Mouse (Mus musculus) regulatory T cell (primary cell): Measurements from ENCODE around the gene Mdga1.
"Not testable (repeated sequence)": the region's sequence is repeated elsewhere in the genome, so short reads cannot be mapped to it uniquely, and the experiment has no call there.

Experiments
- in situ Hi-C: fragments of 300-600 bp; cut with MboI, MseI; formaldehyde crosslinking; loops from one replicate; pipeline ENCODE4 v1.15.1; 2025; ENCODE audit warnings: high pct_unique_total_duplicates

Mdga1 gene

GRCm38 (mm10) chr17:29801358-29801757 lies 168.5 kb downstream of the Mdga1 start:
- in situ Hi-C loops, result no loop called here

GRCm38 (mm10) chr17:29800096-29800455 lies 169.8 kb downstream of the Mdga1 start:
- in situ Hi-C loops, result no loop called here

- in situ Hi-C loops, result no loop called here
Observed at GRCm38 (mm10) chr17:29799398-29800095, 170.3 kb downstream of the Mdga1 start.

- in situ Hi-C loops, result no loop called here
Observed at GRCm38 (mm10) chr17:29798151-29798550, 171.7 kb downstream of the Mdga1 start.

GRCm38 (mm10) chr17:29796787-29797186 lies 173.1 kb downstream of the Mdga1 start:
- in situ Hi-C loops, result no loop called here

GRCm38 (mm10) chr17:29796086-29796485 lies 173.8 kb downstream of the Mdga1 start:
- in situ Hi-C loops, result no loop called here

GRCm38 (mm10) chr17:29795050-29795770 lies 174.7 kb downstream of the Mdga1 start:
- in situ Hi-C loops, result no loop called here

- in situ Hi-C loops, result no loop called here
Observed at GRCm38 (mm10) chr17:29791531-29792050, 178.3 kb downstream of the Mdga1 start.

GRCm38 (mm10) chr17:29790231-29790740 lies 179.6 kb downstream of the Mdga1 start:
- in situ Hi-C loops, result no loop called here

GRCm38 (mm10) chr17:29789715-29790114 lies 180.2 kb downstream of the Mdga1 start:
- in situ Hi-C loops, result no loop called here

GRCm38 (mm10) chr17:29788573-29788972 lies 181.3 kb downstream of the Mdga1 start:
- in situ Hi-C loops, result no loop called here

- in situ Hi-C loops, result no loop called here
Observed at GRCm38 (mm10) chr17:29784820-29785219, 185.1 kb downstream of the Mdga1 start.

GRCm38 (mm10) chr17:29781472-29781871 lies 188.4 kb downstream of the Mdga1 start:
- in situ Hi-C loops, result not testable (repeated sequence)

GRCm38 (mm10) chr17:29778021-29778420 lies 191.9 kb downstream of the Mdga1 start:
- in situ Hi-C loops, result no loop called here
